Mouse (Mus musculus) hindbrain, embryonic 15.5 days (tissue): Measurements from ENCODE around the gene Mthfd1l. TPM values are rescaled to one million over a fixed set of nuclear protein-coding genes. Genes with fewer than 3 reads are reported as not detected.

ENCODE experiments used
- ATAC-seq: fragments of 200-750 bp; cut with Nextera tagmentation; 2 replicates; pipeline ENCODE4 v1.8.0; 2017; ENCODE audit warnings: low read depth, moderate number of reproducible peaks, moderate TSS enrichment; ENCODE audit not compliant: low FRiP score
- H3K27ac ChIP-seq: fragments of 300-500 bp; sonication (generic); replicated peaks from 2 replicates; pipeline ENCODE4 v1.5.1; 2015; ENCODE audit warnings: mild to moderate bottlenecking, inconsistent platforms
- H3K27me3 ChIP-seq: fragments of 300-500 bp; sonication (generic); 2 replicates; pipeline ENCODE4 v1.6.1; 2015; ENCODE audit warnings: control low read depth, inconsistent platforms
- H3K36me3 ChIP-seq: fragments of 300-500 bp; sonication (generic); 2 replicates; pipeline ENCODE4 v1.6.1; 2015; ENCODE audit warnings: control low read depth, inconsistent platforms
- H3K4me1 ChIP-seq: fragments of 300-500 bp; sonication (generic); replicated peaks from 2 replicates; pipeline ENCODE4 v1.6.1; 2015; ENCODE audit warnings: control low read depth, inconsistent platforms
- H3K4me2 ChIP-seq: fragments of 300-500 bp; sonication (generic); 2 replicates; pipeline ENCODE4 v1.6.1; 2015; ENCODE audit warnings: moderate library complexity, mild to moderate bottlenecking, inconsistent platforms
- H3K4me3 ChIP-seq: fragments of 300-500 bp; sonication (generic); 2 replicates; pipeline ENCODE4 v1.5.1; 2015; ENCODE audit warnings: mild to moderate bottlenecking, inconsistent platforms
- H3K9ac ChIP-seq: fragments of 300-500 bp; sonication (generic); 2 replicates; pipeline ENCODE4 v1.6.1; 2015; ENCODE audit warnings: inconsistent platforms
- H3K9me3 ChIP-seq: fragments of 300-500 bp; sonication (generic); 2 replicates; pipeline ENCODE4 v1.6.1; 2016; ENCODE audit warnings: control low read depth, inconsistent platforms
- WGBS: fragments of 180-500 bp; shearing (Covaris S2); methylation state at CpG from one replicate; pipeline ENCODE4 v1.1.7; 2015; 5-methylcytosine and 5-hydroxymethylcytosine counted together
- polyA plus RNA-seq: library from polyadenylated mRNA; unstranded; fragments of >200 nt; fragmentation: Nextera tagmentation; extraction: Ambion mirVana; gene quantifications from 2 replicates; pipeline ENCODE4 v1.2.1, GENCODE M21; 2015

The Mthfd1l gene
- polyA plus RNA-seq, 1 experiment from 2014 or later: 6.1 TPM

DNA sequence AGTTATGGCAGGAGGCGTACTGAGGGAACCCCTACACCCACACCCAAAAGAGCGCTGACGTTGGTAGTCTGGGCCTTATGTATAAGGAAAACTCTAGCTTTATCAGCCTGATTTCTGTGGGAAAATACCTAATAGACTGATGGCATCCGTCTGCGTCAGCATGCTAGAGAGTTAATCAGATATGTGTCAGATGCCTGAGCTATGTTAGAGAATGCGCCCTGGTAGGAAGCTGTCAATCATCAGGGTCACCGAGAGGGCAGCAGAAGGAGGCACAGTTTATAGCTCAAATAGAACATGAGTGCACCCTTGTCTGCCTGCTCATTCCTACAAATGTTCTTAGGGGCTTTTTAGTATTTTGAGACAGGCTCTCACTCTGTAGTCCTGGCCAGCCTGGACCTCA lies 159.8 kb downstream of the Mthfd1l start:
- Histone ChIP-seq H3K9me3 (no peaks in the 10 kb centered on the region), H3K4me1 (no peaks in the 10 kb centered on the region), H3K27me3 (no peaks in the 10 kb centered on the region), H3K4me3 (no peak overlapping the region), H3K4me2 (no peak overlapping the region), H3K36me3 (no peaks in the 10 kb centered on the region), H3K27ac (no peak overlapping the region), H3K9ac (no peak overlapping the region)
- whole genome bisulfite sequencing: 67% methylated on average over 7 of the region's 7 CpGs
- no peak for ATAC-seq

DNA sequence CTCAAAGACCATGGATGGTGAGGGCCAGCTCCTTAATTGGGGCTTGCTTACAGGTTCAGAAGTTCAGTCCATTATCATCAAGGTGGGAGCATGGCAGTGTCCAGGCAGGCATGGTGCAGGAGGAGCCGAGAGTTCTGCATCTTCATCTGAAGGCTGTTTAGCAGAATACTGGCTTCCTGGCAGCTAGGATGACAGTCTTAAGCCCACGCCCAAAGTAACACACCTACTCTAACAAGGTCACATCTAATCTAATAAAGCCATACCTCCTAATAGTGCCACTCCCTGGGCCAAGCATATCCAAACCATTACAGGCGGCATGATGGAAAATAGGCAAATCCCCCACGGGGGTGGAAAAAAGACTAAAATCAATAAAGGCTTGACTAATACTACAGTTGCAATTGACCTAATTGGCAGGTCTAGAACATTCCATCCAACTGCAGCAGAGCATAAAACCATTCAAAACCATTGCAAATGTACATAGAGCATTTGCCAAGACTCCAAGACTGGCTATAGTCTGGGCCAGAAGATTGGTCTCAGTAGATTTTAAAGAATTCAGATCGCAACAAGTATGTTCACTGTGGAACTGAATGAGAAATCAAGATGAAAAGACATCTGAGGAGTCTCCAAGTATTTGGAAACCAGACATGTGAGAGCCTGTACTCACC lies 162.3 kb downstream of the Mthfd1l start:
- Histone ChIP-seq H3K4me1 (no peaks in the 10 kb centered on the region), H3K4me3 (no peak overlapping the region), H3K27ac (no peak overlapping the region), H3K36me3 (no peaks in the 10 kb centered on the region), H3K9me3 (no peaks in the 10 kb centered on the region), H3K27me3 (no peaks in the 10 kb centered on the region), H3K4me2 (no peak overlapping the region), H3K9ac (no peak overlapping the region)
- 94% methylated on average over 5 of the region's 5 CpGs for WGBS
- ATAC-seq: no peak

DNA sequence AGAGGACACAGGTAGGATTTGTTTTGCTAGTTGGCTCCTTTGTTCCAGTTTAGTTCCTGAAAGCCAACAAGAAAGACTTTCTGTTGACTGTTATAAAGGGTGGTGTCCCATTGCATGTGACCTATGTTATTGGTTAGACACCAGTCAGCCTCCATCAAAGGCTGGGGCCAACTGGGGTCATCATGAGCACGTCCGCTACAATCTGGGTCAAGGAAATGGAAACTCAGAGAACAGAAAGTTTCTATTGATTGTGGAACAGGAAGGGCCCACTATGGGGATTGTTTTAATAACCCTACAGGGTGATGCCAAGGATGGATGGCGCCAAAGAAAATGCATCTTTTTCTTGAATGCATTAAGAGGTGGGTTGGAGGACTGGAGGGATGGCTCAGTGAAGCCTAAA lies 166.6 kb downstream of the Mthfd1l start:
- no peak overlapping the region for H3K4me2 ChIP-seq
- H3K9me3 ChIP-seq: no peaks in the 10 kb centered on the region
- no peaks in the 10 kb centered on the region for H3K4me1 ChIP-seq
- no peak overlapping the region for H3K4me3 ChIP-seq
- H3K27ac ChIP-seq: no peak overlapping the region
- H3K27me3 ChIP-seq: no peaks in the 10 kb centered on the region
- WGBS: 79% methylated on average over 3 of the region's 3 CpGs
- no peak for ATAC-seq
- no peak overlapping the region for H3K9ac ChIP-seq
- no peaks in the 10 kb centered on the region for H3K36me3 ChIP-seq

DNA sequence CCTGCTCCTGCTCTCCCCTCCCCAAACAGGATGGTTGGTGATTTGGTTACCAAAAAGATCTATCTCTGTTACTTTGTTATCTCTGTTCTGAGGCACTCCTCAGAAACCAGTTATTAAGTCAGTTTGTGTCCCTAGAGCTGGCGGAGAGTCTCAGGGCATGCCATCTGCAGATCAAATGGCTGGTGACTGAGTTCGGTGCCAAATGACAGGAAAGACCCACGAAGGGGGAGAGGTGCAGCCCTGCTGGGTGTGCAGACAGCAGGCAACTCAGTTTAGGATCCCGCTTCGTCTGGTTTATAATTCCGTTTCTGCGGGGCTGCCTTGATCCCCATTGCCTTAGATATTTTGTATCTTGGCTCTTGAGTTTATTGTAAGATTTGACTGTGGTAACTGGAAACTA lies 168.8 kb downstream of the Mthfd1l start:
- WGBS: 62% methylated on average over 7 of the region's 7 CpGs
- Histone ChIP-seq H3K27ac (no peak overlapping the region), H3K9me3 (no peaks in the 10 kb centered on the region), H3K36me3 (no peaks in the 10 kb centered on the region), H3K4me3 (no peak overlapping the region), H3K4me1 (no peaks in the 10 kb centered on the region), H3K27me3 (no peaks in the 10 kb centered on the region), H3K4me2 (no peak overlapping the region), H3K9ac (no peak overlapping the region)
- no peak for ATAC-seq

DNA sequence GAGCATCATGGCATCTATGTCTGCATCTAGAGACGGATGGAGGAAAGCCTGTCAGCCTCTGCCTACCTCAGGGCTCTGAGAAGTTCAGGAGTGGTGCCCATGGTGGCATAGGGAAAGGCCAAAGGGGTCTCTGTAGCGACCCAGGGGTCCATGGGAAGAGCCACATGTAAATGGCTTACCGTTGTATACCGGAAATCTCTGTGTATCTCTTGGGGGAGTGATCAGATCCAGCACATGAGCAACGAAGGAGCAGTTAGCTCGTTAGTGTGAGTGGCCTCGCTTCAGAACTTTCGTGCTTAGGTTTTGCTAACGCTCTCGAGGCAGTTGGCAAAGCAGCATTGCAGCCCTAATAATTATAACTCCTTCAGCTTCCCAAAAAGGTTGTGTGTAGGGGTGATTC lies 169.9 kb downstream of the Mthfd1l start:
- H3K4me2 ChIP-seq: no peak overlapping the region
- H3K27me3 ChIP-seq: no peaks in the 10 kb centered on the region
- ATAC-seq: no peak
- 75% methylated on average over 10 of the region's 10 CpGs for WGBS
- H3K4me3 ChIP-seq: no peak overlapping the region
- H3K36me3 ChIP-seq: no peaks in the 10 kb centered on the region
- H3K9me3 ChIP-seq: no peaks in the 10 kb centered on the region
- no peaks in the 10 kb centered on the region for H3K4me1 ChIP-seq
- no peak overlapping the region for H3K9ac ChIP-seq
- no peak overlapping the region for H3K27ac ChIP-seq

DNA sequence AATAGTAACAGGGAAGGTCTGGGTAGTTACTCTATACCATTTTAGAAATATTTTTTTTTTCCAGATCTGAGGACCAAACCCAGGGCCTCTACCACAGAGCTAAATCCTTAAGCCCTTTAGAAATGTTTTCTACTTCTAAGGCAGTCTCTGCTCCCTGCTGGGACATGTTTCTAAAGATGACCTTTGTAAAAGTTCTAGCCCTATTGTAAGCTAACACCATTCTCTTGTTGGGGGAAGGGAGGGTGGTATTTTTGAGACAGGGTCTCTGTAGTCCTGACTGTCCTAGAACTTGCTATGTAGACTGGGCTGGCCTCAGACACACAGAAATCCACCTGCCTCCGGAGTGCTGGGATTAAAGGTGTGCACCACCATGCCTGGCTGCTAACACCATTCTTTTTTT lies 170.5 kb downstream of the Mthfd1l start:
- WGBS: 64% methylated on average over 1 of the region's 1 CpGs
- Histone ChIP-seq H3K9me3 (no peaks in the 10 kb centered on the region), H3K4me1 (no peaks in the 10 kb centered on the region), H3K4me2 (no peak overlapping the region), H3K36me3 (no peaks in the 10 kb centered on the region), H3K9ac (no peak overlapping the region), H3K27me3 (no peaks in the 10 kb centered on the region), H3K27ac (no peak overlapping the region), H3K4me3 (no peak overlapping the region)
- ATAC-seq: no peak

DNA sequence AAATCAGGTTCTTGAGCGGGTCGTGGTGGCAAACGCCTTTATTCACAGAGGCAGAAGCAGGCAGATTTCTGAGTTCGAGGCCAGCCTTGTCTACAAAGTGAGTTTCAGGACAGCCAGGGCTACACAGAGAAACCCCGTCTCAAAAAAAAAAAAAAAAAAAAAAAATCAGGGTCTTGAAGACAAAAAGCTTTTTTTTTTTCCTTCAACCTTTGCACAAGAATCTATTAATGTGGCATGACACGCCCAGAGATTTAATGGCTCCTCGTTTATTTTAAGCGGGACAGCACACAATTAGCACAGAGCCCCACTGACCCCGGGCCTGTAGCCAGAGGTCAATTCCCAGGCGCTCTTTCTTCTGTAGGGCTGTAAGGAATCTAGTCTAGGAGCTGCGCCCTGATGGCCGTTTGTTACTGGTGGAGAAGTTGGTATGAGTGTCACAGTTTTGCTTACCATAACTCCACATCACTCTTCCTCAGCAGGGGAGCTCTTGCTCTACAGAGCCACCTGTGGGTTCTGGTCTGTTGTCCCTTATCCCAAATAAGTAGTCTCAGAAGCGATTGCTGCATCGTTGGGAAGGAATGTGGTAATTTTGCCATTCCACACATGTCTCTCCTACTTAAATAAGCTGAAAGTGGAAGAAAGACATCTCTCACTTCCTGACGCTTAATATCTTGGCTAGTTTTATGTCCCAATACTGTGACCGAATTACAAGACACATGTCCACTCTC lies 172.3 kb downstream of the Mthfd1l start:
- H3K27ac ChIP-seq: no peak overlapping the region
- 59% methylated on average over 16 of the region's 16 CpGs for WGBS
- no peak for ATAC-seq
- H3K4me2 ChIP-seq: no peak overlapping the region
- H3K9ac ChIP-seq: no peak overlapping the region
- no peak overlapping the region for H3K4me3 ChIP-seq
- no peaks in the 10 kb centered on the region for H3K4me1 ChIP-seq
- H3K36me3 ChIP-seq: no peaks in the 10 kb centered on the region
- no peaks in the 10 kb centered on the region for H3K27me3 ChIP-seq
- H3K9me3 ChIP-seq: no peaks in the 10 kb centered on the region

DNA sequence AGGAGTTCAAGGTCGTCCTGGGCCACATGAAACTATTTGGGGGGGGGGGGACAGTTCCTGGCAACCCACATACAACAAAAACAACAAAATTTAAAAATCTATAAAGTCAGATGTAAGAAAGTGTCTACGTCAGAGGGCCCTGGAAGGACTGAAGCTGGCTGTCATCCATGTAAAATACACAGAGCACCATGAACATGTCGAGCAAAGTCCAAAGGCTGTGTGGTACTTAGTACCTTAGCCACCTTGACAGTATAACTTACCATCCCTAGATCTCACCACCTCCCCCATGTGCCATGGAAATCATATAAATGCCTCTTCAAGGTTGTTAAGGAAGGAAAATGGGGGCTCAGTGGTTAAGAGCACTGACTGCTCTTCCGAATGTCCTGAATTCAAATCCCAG lies 174.0 kb downstream of the Mthfd1l start:
- Histone ChIP-seq H3K27ac (no peak overlapping the region), H3K27me3 (no peaks in the 10 kb centered on the region), H3K9me3 (no peaks in the 10 kb centered on the region), H3K4me2 (no peak overlapping the region), H3K9ac (no peak overlapping the region), H3K36me3 (no peaks in the 10 kb centered on the region), H3K4me1 (no peaks in the 10 kb centered on the region), H3K4me3 (no peak overlapping the region)
- 88% methylated on average over 4 of the region's 4 CpGs for WGBS
- no peak for ATAC-seq

DNA sequence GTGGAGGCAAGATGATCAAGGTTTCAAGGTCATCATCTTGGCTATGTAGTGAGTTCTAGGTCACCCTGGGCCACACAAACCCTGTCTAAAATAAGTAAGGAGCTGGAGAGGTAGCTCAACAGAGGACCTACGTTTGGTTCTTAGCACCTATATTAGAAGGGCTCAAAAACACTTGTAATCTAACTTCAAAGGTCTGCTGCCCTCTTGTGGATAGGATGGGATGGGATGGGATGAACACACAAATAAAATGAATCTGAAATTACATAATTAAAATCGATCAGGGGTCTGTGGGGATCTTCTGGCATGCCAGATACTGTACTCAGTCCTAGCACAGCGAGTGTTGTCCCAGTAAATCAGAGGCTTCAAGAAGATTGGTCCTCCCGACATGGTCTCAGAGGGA lies 178.2 kb downstream of the Mthfd1l start:
- 93% methylated on average over 4 of the region's 4 CpGs for WGBS
- H3K9ac ChIP-seq: no peak overlapping the region

DNA sequence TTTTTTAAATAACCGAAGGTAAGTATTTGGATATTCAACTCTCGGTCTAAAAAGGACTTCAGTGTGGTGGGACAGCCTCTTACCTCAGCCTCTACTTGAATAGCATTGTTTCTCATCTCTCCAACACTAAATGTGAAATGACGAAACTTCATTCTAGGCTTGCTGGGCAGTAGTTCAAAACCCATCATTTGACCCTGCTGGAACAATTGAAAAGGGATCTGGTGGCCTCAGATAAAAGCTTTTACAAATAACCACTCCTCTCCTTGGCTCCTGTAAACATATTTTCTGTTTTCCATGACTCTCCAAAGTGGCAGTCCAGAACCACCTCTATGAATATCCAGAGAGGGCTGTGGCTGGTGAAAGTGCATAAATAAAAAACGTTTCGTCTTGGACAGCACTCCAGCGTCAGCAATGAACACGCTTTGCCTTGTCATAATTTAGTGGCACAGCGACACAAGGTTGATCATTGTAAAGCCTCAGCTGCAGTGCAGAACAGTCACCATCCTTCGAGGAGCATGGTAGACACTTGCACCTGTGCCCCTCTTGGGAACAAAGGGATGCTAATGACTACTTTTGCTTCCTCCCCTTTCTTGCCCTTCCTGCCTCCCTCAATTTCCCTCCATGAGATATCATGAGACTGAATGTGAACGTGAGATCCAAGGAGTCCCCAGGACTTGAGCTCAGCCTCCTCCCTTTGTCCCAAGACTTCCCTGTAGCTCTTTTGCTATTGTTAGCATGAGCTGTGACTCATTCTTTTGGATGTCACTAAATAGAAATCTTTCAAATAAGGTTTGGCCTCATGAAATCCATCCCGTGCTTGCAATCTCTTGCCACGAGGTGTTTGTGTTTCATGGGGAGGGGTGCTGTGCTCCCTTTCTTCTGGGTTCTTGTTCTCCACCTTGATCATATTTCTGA lies 179.2 kb downstream of the Mthfd1l start:
- ATAC-seq: no peak
- Histone ChIP-seq H3K9me3 (no peaks in the 10 kb centered on the region), H3K27me3 (no peaks in the 10 kb centered on the region), H3K4me2 (no peak overlapping the region), H3K4me1 (no peaks in the 10 kb centered on the region), H3K27ac (no peak overlapping the region), H3K36me3 (no peaks in the 10 kb centered on the region), H3K9ac (no peak overlapping the region), H3K4me3 (no peak overlapping the region)
- WGBS: 85% methylated on average over 12 of the region's 12 CpGs

More for the DNA sequence above, 178.2 kb downstream of the Mthfd1l start:
- H3K36me3 ChIP-seq: no peaks in the 10 kb centered on the region
- H3K4me3 ChIP-seq: no peak overlapping the region
- H3K4me1 ChIP-seq: no peaks in the 10 kb centered on the region
- no peak overlapping the region for H3K27ac ChIP-seq
- H3K9me3 ChIP-seq: no peaks in the 10 kb centered on the region
- no peak overlapping the region for H3K4me2 ChIP-seq
- no peak for ATAC-seq
- no peaks in the 10 kb centered on the region for H3K27me3 ChIP-seq

DNA sequence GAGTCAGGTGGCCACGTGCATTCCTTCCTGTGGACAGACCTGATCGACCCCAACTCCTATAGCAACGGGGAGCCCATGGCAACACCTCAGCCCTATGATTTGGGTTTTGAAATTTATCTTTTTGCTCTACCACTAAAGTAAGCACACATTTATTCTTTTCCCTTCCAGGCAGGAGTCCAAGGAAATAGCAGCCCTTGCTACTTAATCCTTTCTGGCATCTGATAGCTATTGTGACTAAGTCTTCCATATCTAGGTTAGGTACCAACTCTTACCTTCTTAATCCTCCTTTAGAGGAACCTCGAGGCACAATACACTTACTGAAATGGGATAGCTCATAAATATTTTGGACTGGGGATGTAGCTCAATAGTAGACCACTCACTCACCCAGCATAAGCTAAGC lies 180.1 kb downstream of the Mthfd1l start:
- Histone ChIP-seq H3K9ac (no peak overlapping the region), H3K4me3 (no peak overlapping the region), H3K27ac (no peak overlapping the region), H3K27me3 (no peaks in the 10 kb centered on the region), H3K36me3 (no peaks in the 10 kb centered on the region), H3K4me2 (no peak overlapping the region), H3K9me3 (no peaks in the 10 kb centered on the region), H3K4me1 (no peaks in the 10 kb centered on the region)
- 94% methylated on average over 4 of the region's 4 CpGs for WGBS
- no peak for ATAC-seq

DNA sequence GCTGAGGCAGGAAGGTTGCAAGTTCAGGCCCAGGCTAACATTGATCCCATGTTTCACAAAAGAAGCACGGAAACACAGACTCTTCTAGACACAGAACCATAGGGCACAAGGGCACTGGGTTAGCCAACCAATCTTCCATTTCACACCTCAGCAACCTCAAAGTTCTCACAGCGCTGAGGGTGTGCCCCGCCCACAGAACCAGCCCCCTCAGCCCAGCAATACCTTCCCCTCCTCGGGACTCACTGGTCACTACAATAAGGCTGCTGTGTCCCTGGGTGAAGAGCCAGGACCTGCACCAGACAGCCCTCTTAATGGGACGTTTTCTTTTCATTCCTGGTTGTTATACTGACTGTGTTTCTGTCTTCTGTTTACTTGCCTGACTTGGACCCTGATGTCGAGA lies 181.1 kb downstream of the Mthfd1l start:
- no peak overlapping the region for H3K4me2 ChIP-seq
- no peaks in the 10 kb centered on the region for H3K27me3 ChIP-seq
- no peak overlapping the region for H3K27ac ChIP-seq
- no peak overlapping the region for H3K4me3 ChIP-seq
- no peaks in the 10 kb centered on the region for H3K4me1 ChIP-seq
- ATAC-seq: no peak
- WGBS: 80% methylated on average over 6 of the region's 6 CpGs
- H3K9me3 ChIP-seq: no peaks in the 10 kb centered on the region
- no peak overlapping the region for H3K9ac ChIP-seq
- no peaks in the 10 kb centered on the region for H3K36me3 ChIP-seq
